Mouse (Mus musculus) gastrocnemius, adult 2 months (tissue): ENCODE measurements at regions not wholly inside any gene's neighbourhood (a gene's known extent, or its start where the extent isn't known, plus 50 kb on each side); places are given as distances from the start of the nearest gene placed in this dataset.
A peak's percentile ranks its signal among the peaks of the same experiment; 100 is the strongest.
"Not testable (repeated sequence)": the region's sequence is repeated elsewhere in the genome, so short reads cannot be mapped to it uniquely, and the experiment has no call there.

Experiments used
- DNase-seq: peaks from one replicate; pipeline ENCODE4 v3.0.0; 2022
- H3K27ac ChIP-seq: fragments of 200-600 bp; 2 replicates; pipeline ENCODE4 v1.8.1; 2022; ENCODE audit warnings: mild to moderate bottlenecking
- H3K4me3 ChIP-seq: fragments of 200-600 bp; 2 replicates; pipeline ENCODE4 v1.8.1; 2022; ENCODE audit warnings: mild to moderate bottlenecking, moderate library complexity
- CTCF ChIP-seq: fragments of 200-600 bp; IDR thresholded peaks from 2 replicates; pipeline ENCODE4 v1.8.1; 2022; ENCODE audit warnings: antibody characterized with exemption, mild to moderate bottlenecking, moderate library complexity
- intact Hi-C: fragments of 180-260 bp; cut with DNase I; formaldehyde crosslinking; loops from one replicate; pipeline ENCODE4 v1.15.1; 2025

GRCm38 (mm10) chr1:83970641-83971285 lies 393.2 kb downstream of the Pid1 start:
- H3K4me3 ChIP-seq = no peak overlapping the region

GRCm38 (mm10) chr1:83964631-83965030 lies 399.3 kb downstream of the Pid1 start:
- H3K4me3 ChIP-seq, intact Hi-C loops, DNase-seq, H3K27ac ChIP-seq: not testable (repeated sequence)

More at GRCm38 (mm10) chr1:83970641-83971285, 393.2 kb downstream of the Pid1 start:
- intact Hi-C loops = no loop called here
- no peak for DNase-seq
- H3K27ac ChIP-seq = no peak overlapping the region
- no peak for TF ChIP-seq CTCF

- Histone ChIP-seq H3K27ac (no peak overlapping the region), H3K4me3 (no peak overlapping the region)
- no peak for DNase-seq
- intact Hi-C loops = no loop called here
- no peak for TF ChIP-seq CTCF
These were observed 402.2 kb downstream of the Pid1 start for GRCm38 (mm10) chr1:83961761-83962160.

GRCm38 (mm10) chr1:83959756-83960155 lies 404.2 kb downstream of the Pid1 start:
- TF ChIP-seq CTCF = no peak
- DNase-seq = no peak
- intact Hi-C loops = no loop called here
- Histone ChIP-seq H3K27ac (no peak overlapping the region), H3K4me3 (no peak overlapping the region)

GRCm38 (mm10) chr1:83922900-83923299 lies 441.1 kb downstream of the Pid1 start:
- no peak overlapping the region for H3K27ac ChIP-seq
- no peak for TF ChIP-seq CTCF
- no peak overlapping the region for H3K4me3 ChIP-seq
- intact Hi-C loops = no loop called here
- DNase-seq = no peak

GRCm38 (mm10) chr1:83915454-83915853 lies 448.5 kb downstream of the Pid1 start:
- no peak overlapping the region for H3K27ac ChIP-seq
- no peak for TF ChIP-seq CTCF
- H3K4me3 ChIP-seq = no peak overlapping the region
- intact Hi-C loops = no loop called here
- no peak for DNase-seq

- intact Hi-C loops = no loop called here
- DNase-seq = no peak
- H3K27ac ChIP-seq = 0 out of 2 replicates have a peak overlapping the region, but pooled peaks have one; percentile 38
- H3K4me3 ChIP-seq = no peak overlapping the region
- TF ChIP-seq CTCF = no peak
These were observed 456.6 kb downstream of the Pid1 start for GRCm38 (mm10) chr1:83907347-83907746.

- intact Hi-C loops = no loop called here
- DNase-seq = peak; percentile 48
- peak overlapping the region; percentile 49 for H3K27ac ChIP-seq
- TF ChIP-seq CTCF = no peak
- H3K4me3 ChIP-seq = no peak overlapping the region
These were observed 457.1 kb downstream of the Pid1 start for GRCm38 (mm10) chr1:83906906-83907305.

- no peak overlapping the region for H3K27ac ChIP-seq
- DNase-seq = no peak
- no peak overlapping the region for H3K4me3 ChIP-seq
- TF ChIP-seq CTCF = no peak
- intact Hi-C loops = no loop called here
These were observed 463.8 kb downstream of the Pid1 start for GRCm38 (mm10) chr1:83900135-83900534.

- H3K4me3 ChIP-seq = no peak overlapping the region
- peak; percentile 21 for DNase-seq
- intact Hi-C loops = no loop called here
- H3K27ac ChIP-seq = no peak overlapping the region
- TF ChIP-seq CTCF = no peak
These were observed 467.3 kb downstream of the Pid1 start for GRCm38 (mm10) chr1:83896650-83897049.

GRCm38 (mm10) chr1:83879109-83879399 lies 471.1 kb upstream of the Sphkap start:
- H3K27ac ChIP-seq = no peak overlapping the region
- H3K4me3 ChIP-seq = no peak overlapping the region
- no peak for DNase-seq
- TF ChIP-seq CTCF = no peak
- intact Hi-C loops = no loop called here

GRCm38 (mm10) chr1:83878330-83879108 lies 470.5 kb upstream of the Sphkap start:
- TF ChIP-seq CTCF = no peak
- Histone ChIP-seq H3K4me3 (no peak overlapping the region), H3K27ac (no peak overlapping the region)
- intact Hi-C loops = no loop called here
- DNase-seq = no peak

- H3K4me3 ChIP-seq = no peak overlapping the region
- no peak for TF ChIP-seq CTCF
- intact Hi-C loops = no loop called here
- H3K27ac ChIP-seq = no peak overlapping the region
- peak; percentile 15 for DNase-seq
These were observed 463.0 kb upstream of the Sphkap start for GRCm38 (mm10) chr1:83870853-83871567.
